Mouse (Mus musculus) testis, adult 2 months (tissue): ENCODE measurements at regions not wholly inside any gene's neighbourhood (a gene's known extent, or its start where the extent isn't known, plus 50 kb on each side); places are given as distances from the start of the nearest gene placed in this dataset.

Experiments
- CTCF ChIP-seq: fragments of 200-500 bp; IDR thresholded peaks from 2 replicates; pipeline ENCODE4 v1.5.1; 2012; ENCODE audit warnings: low read depth, mild to moderate bottlenecking, inconsistent platforms, low read length, moderate library complexity; ENCODE audit not compliant: control insufficient read depth, insufficient read depth, insufficient replicate concordance
- POLR2A ChIP-seq: fragments of 200-500 bp; IDR thresholded peaks from 2 replicates; pipeline ENCODE4 v1.6.1; 2012; ENCODE audit warnings: low read depth, mild to moderate bottlenecking, inconsistent platforms, low read length, moderate library complexity; ENCODE audit not compliant: control insufficient read depth

GRCm38 (mm10) chr4:33747316-33747895 is 177.0 kb upstream of the Cnr1 start:
- TF ChIP-seq POLR2A (no peak), CTCF (no peak)
